Mouse (Mus musculus) kidney, embryonic 14.5 days (tissue): ENCODE measurements around the gene Gjb5. TPM values are rescaled to one million over a fixed set of nuclear protein-coding genes. Genes with fewer than 3 reads are reported as not detected.
A peak's percentile ranks its signal among the peaks of the same experiment; 100 is the strongest.

ENCODE experiments used
- ATAC-seq: fragments of 200-750 bp; cut with Nextera tagmentation; 2 replicates; pipeline ENCODE4 v1.8.0; 2017; ENCODE audit warnings: moderate number of reproducible peaks, mild to moderate bottlenecking, moderate TSS enrichment, moderate library complexity; ENCODE audit not compliant: low FRiP score, low TSS enrichment
- H3K27ac ChIP-seq: fragments of 300-500 bp; sonication (generic); 2 replicates; pipeline ENCODE4 v1.5.1; 2014; ENCODE audit warnings: low read depth, mild to moderate bottlenecking, low read length, moderate library complexity, mixed read lengths
- H3K27me3 ChIP-seq: fragments of 300-500 bp; sonication (generic); 2 replicates; pipeline ENCODE4 v1.6.1; 2014; ENCODE audit warnings: mild to moderate bottlenecking, low read length; ENCODE audit not compliant: control insufficient read depth, insufficient read depth
- H3K36me3 ChIP-seq: fragments of 300-500 bp; sonication (generic); 2 replicates; pipeline ENCODE4 v1.6.1; 2014; ENCODE audit warnings: low read length, mixed read lengths; ENCODE audit not compliant: control insufficient read depth, insufficient read depth
- H3K4me1 ChIP-seq: fragments of 300-500 bp; sonication (generic); 2 replicates; pipeline ENCODE4 v1.6.1; 2014; ENCODE audit warnings: low read length, mixed read lengths; ENCODE audit not compliant: control insufficient read depth, insufficient read depth
- H3K4me2 ChIP-seq: fragments of 300-500 bp; sonication (generic); replicated peaks from 2 replicates; pipeline ENCODE4 v1.6.1; 2014; ENCODE audit warnings: low read depth, mild to moderate bottlenecking, low read length
- H3K4me3 ChIP-seq: fragments of 300-500 bp; sonication (generic); 2 replicates; pipeline ENCODE4 v1.5.1; 2014; ENCODE audit warnings: mild to moderate bottlenecking, low read length
- H3K9ac ChIP-seq: fragments of 300-500 bp; sonication (generic); 2 replicates; pipeline ENCODE4 v1.6.1; 2014; ENCODE audit warnings: low read depth, mild to moderate bottlenecking, low read length, moderate library complexity
- H3K9me3 ChIP-seq: fragments of 300-500 bp; sonication (generic); 2 replicates; pipeline ENCODE4 v1.6.1; 2016; ENCODE audit warnings: low read length; ENCODE audit not compliant: control insufficient read depth
- WGBS: fragments of 180-500 bp; shearing (Covaris S2); extraction: QIAGEN DNeasy Blood & Tissue Kit; methylation state at CpG from one replicate; pipeline ENCODE4 v1.1.7; 2014; 5-methylcytosine and 5-hydroxymethylcytosine counted together
- polyA plus RNA-seq: library from polyadenylated mRNA; unstranded; fragments of >200 nt; fragmentation: Nextera tagmentation; extraction: Ambion mirVana; gene quantifications from 2 replicates; pipeline ENCODE4 v1.2.1, GENCODE M21; 2014

Gene Gjb5
- polyA plus RNA-seq, 1 experiment from 2014 or later, result 2.7 TPM

- 21% methylated on average over 13 of the region's 13 CpGs for WGBS
- Histone ChIP-seq H3K27ac (no peak overlapping the region), H3K4me2 (no peak overlapping the region; the same call in 1 of the 2 replicates), H3K27me3 (peaks cover 43% of the 10 kb centered on the region), H3K4me3 (peak overlapping the region; percentile 26; the same call in 1 of the 2 replicates), H3K9ac (no peak overlapping the region), H3K9me3 (no peaks in the 10 kb centered on the region), H3K4me1 (peaks cover 12% of the 10 kb centered on the region; the same call in 1 of the 2 replicates), H3K36me3 (no peaks in the 10 kb centered on the region)
- ATAC-seq, result no peak
Measured at GRCm38 (mm10) chr4:127331171-127331570, 26.8 kb downstream of the Gjb5 start.

- peak within 1 kb of the TSS; percentile 26 for H3K4me3 ChIP-seq
- H3K27ac ChIP-seq, result no peak within 1 kb of the TSS
- H3K9ac ChIP-seq, result no peak within 1 kb of the TSS
- peaks cover 12% of the 10 kb centered on the region; the same call in 1 of the 2 replicates for H3K4me1 ChIP-seq
- H3K27me3 ChIP-seq, result peaks cover 43% of the 10 kb centered on the region
- 0 out of 2 replicates have a peak, but pooled peaks have one; percentile 36 for ATAC-seq
- WGBS, result 2% methylated on average over 48 of the region's 49 CpGs
- no peaks in the 10 kb centered on the region for H3K36me3 ChIP-seq
- H3K9me3 ChIP-seq, result no peaks in the 10 kb centered on the region
- H3K4me2 ChIP-seq, result peak within 1 kb of the TSS; percentile 32
Measured at GRCm38 (mm10) chr4:127330181-127331100, 27.5 kb downstream of the Gjb5 start, which contains the start of gene Gjb3. Gene Gjb3 (minus strand): TSS chr4:127330844.

GRCm38 (mm10) chr4:127329751-127330150 lies 28.2 kb downstream of the Gjb5 start:
- peak overlapping the region; percentile 32 for H3K4me2 ChIP-seq
- H3K36me3 ChIP-seq, result no peaks in the 10 kb centered on the region
- H3K9me3 ChIP-seq, result no peaks in the 10 kb centered on the region
- no peak overlapping the region for H3K9ac ChIP-seq
- no peak overlapping the region for H3K27ac ChIP-seq
- 1% methylated on average over 13 of the region's 13 CpGs for WGBS
- ATAC-seq, result no peak
- peak overlapping the region; percentile 26; the same call in 1 of the 2 replicates for H3K4me3 ChIP-seq
- peaks cover 12% of the 10 kb centered on the region; the same call in 1 of the 2 replicates for H3K4me1 ChIP-seq
- peaks cover 43% of the 10 kb centered on the region for H3K27me3 ChIP-seq

- Histone ChIP-seq H3K9ac (no peak overlapping the region), H3K36me3 (no peaks in the 10 kb centered on the region), H3K4me2 (no peak overlapping the region; the same call in 1 of the 2 replicates), H3K27ac (no peak overlapping the region), H3K9me3 (no peaks in the 10 kb centered on the region), H3K27me3 (peaks cover 40% of the 10 kb centered on the region), H3K4me1 (peaks cover 12% of the 10 kb centered on the region; the same call in 1 of the 2 replicates), H3K4me3 (no peak overlapping the region)
- ATAC-seq, result no peak
- 0% methylated on average over 3 of the region's 3 CpGs for WGBS
Measured at GRCm38 (mm10) chr4:127329046-127329445, 28.9 kb downstream of the Gjb5 start.

- Histone ChIP-seq H3K27ac (no peak overlapping the region), H3K27me3 (peaks cover 40% of the 10 kb centered on the region), H3K4me1 (peaks cover 12% of the 10 kb centered on the region; the same call in 1 of the 2 replicates), H3K4me2 (no peak overlapping the region), H3K9me3 (no peaks in the 10 kb centered on the region), H3K4me3 (no peak overlapping the region), H3K36me3 (no peaks in the 10 kb centered on the region), H3K9ac (no peak overlapping the region)
- no peak for ATAC-seq
- WGBS, result 59% methylated on average over 7 of the region's 7 CpGs
Measured at GRCm38 (mm10) chr4:127328378-127328777, 29.6 kb downstream of the Gjb5 start.

- no peak overlapping the region for H3K4me2 ChIP-seq
- H3K4me3 ChIP-seq, result no peak overlapping the region
- peaks cover 12% of the 10 kb centered on the region; the same call in 1 of the 2 replicates for H3K4me1 ChIP-seq
- no peaks in the 10 kb centered on the region for H3K9me3 ChIP-seq
- H3K27ac ChIP-seq, result no peak overlapping the region
- 72% methylated on average over 6 of the region's 6 CpGs for WGBS
- H3K9ac ChIP-seq, result no peak overlapping the region
- H3K36me3 ChIP-seq, result no peaks in the 10 kb centered on the region
- no peak for ATAC-seq
- peaks cover 40% of the 10 kb centered on the region for H3K27me3 ChIP-seq
Measured at GRCm38 (mm10) chr4:127327749-127328148, 30.2 kb downstream of the Gjb5 start.

GRCm38 (mm10) chr4:127327258-127327657 lies 30.7 kb downstream of the Gjb5 start:
- H3K4me3 ChIP-seq, result no peak overlapping the region
- no peak for ATAC-seq
- no peaks in the 10 kb centered on the region for H3K36me3 ChIP-seq
- H3K9me3 ChIP-seq, result no peaks in the 10 kb centered on the region
- no peak overlapping the region for H3K27ac ChIP-seq
- WGBS, result 64% methylated on average over 7 of the region's 7 CpGs
- H3K4me1 ChIP-seq, result peaks cover 12% of the 10 kb centered on the region; the same call in 1 of the 2 replicates
- no peak overlapping the region for H3K9ac ChIP-seq
- peaks cover 38% of the 10 kb centered on the region for H3K27me3 ChIP-seq
- H3K4me2 ChIP-seq, result no peak overlapping the region

- Histone ChIP-seq H3K4me1 (peaks cover 5% of the 10 kb centered on the region; the same call in 1 of the 2 replicates), H3K27ac (no peak overlapping the region), H3K27me3 (peaks cover 19% of the 10 kb centered on the region), H3K4me2 (no peak overlapping the region), H3K4me3 (no peak overlapping the region), H3K9me3 (no peaks in the 10 kb centered on the region), H3K9ac (no peak overlapping the region), H3K36me3 (no peaks in the 10 kb centered on the region)
- no peak for ATAC-seq
- WGBS, result 86% methylated on average over 5 of the region's 5 CpGs
Measured at GRCm38 (mm10) chr4:127325276-127325675, 32.7 kb downstream of the Gjb5 start.

GRCm38 (mm10) chr4:127324759-127325158 lies 33.2 kb downstream of the Gjb5 start:
- ATAC-seq, result peak; percentile 83
- Histone ChIP-seq H3K4me1 (0 out of 2 replicates have a peak, but pooled peaks cover 3% of the 10 kb centered on the region), H3K36me3 (no peaks in the 10 kb centered on the region), H3K4me2 (no peak overlapping the region), H3K27me3 (peaks cover 14% of the 10 kb centered on the region), H3K27ac (no peak overlapping the region), H3K4me3 (no peak overlapping the region), H3K9ac (no peak overlapping the region), H3K9me3 (no peaks in the 10 kb centered on the region)
- 9% methylated on average over 6 of the region's 6 CpGs for WGBS
